Mouse (Mus musculus) olfactory bulb, adult 2 months (tissue): ENCODE measurements around the gene Dazap1.
A peak's percentile ranks its signal among the peaks of the same experiment; 100 is the strongest.

Experiments
- CTCF ChIP-seq: fragments of 200-500 bp; IDR thresholded peaks from 2 replicates; pipeline ENCODE4 v1.5.1; 2012; ENCODE audit warnings: low read depth, mild to moderate bottlenecking, low read length, moderate library complexity; ENCODE audit not compliant: insufficient read depth
- POLR2A ChIP-seq: fragments of 200-500 bp; IDR thresholded peaks from 2 replicates; pipeline ENCODE4 v1.6.1; 2012; ENCODE audit warnings: mild to moderate bottlenecking, low read depth, low read length, moderate library complexity; ENCODE audit not compliant: insufficient read depth

DNA sequence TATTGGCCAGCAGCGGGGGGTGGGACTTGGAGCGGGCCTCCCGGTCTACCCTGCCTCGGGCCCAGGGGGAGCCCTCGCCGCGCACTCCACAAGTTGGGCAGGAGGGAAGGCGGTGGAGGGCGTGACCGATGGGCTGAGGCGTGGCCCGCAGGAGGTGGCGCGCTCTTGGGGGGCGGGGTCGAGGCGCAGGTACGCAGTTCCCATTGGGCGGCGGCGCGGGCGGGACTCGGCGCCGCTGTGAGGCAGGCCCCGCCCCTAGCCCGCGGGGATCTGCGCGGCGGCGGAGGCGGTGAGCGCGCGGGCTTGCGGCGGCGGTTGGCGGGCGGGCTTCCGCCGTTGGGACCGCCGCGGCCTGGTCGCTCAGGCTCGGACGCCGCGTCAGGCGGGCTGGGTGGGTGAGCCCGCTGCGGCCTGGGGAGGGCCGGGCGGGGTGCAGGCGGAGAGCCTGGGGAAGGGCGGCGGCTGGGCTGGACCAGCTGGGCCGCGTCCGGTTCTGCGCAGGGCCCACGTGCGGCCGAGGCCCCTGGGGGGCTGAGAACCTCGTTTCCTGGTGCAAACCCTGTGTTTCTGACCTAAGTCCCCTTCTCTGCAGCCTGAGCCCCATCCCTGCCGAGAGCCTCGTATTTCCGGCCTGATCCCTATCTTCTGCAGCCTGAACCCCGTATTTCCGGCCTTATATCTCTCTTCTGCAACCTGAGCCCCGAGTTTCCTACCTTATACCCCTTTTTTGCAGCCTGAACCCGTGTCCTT, 34.7 kb upstream of the Dazap1 start, which contains the start of gene Mum1:
- TF ChIP-seq CTCF (no peak; the same call in 1 of the 2 replicates), POLR2A (peak; percentile 63)
